Mouse (Mus musculus) brain, embryonic 18.5 days (tissue): ENCODE data around the gene Cdh4.

ENCODE experiments used
- DNase-seq: peaks from one replicate; pipeline ENCODE4 v3.0.0-alpha.2; 2012; ENCODE audit warnings: low read depth, low spot score

The Cdh4 gene

GRCm38 (mm10) chr2:179857086-179857485 is 414.9 kb downstream of the Cdh4 start:
- no peak for DNase-seq

GRCm38 (mm10) chr2:179862676-179863075 is 420.4 kb downstream of the Cdh4 start:
- no peak for DNase-seq

- DNase-seq: no peak
Observed at GRCm38 (mm10) chr2:179863266-179863665, 421.0 kb downstream of the Cdh4 start.

GRCm38 (mm10) chr2:179865097-179865496 is 422.9 kb downstream of the Cdh4 start:
- DNase-seq: no peak

- DNase-seq: no peak
Observed at GRCm38 (mm10) chr2:179867669-179868068, 425.4 kb downstream of the Cdh4 start.

- no peak for DNase-seq
Observed at GRCm38 (mm10) chr2:179869871-179870270, 427.6 kb downstream of the Cdh4 start.

GRCm38 (mm10) chr2:179872724-179873123 is 430.5 kb downstream of the Cdh4 start:
- peak; percentile 37 for DNase-seq

- DNase-seq: no peak
Observed at GRCm38 (mm10) chr2:179873315-179873714, 431.1 kb downstream of the Cdh4 start.

- peak; percentile 66 for DNase-seq
Observed at GRCm38 (mm10) chr2:179875147-179875546, 432.9 kb downstream of the Cdh4 start.

GRCm38 (mm10) chr2:179877551-179878215 is 435.5 kb downstream of the Cdh4 start:
- no peak for DNase-seq

- DNase-seq: no peak
Observed at GRCm38 (mm10) chr2:179884561-179884960, 442.3 kb downstream of the Cdh4 start.

GRCm38 (mm10) chr2:179891048-179891447 is 448.8 kb downstream of the Cdh4 start:
- no peak for DNase-seq

GRCm38 (mm10) chr2:179896949-179897348 is 454.7 kb downstream of the Cdh4 start:
- no peak for DNase-seq

GRCm38 (mm10) chr2:179912911-179913310 is 470.7 kb downstream of the Cdh4 start:
- no peak for DNase-seq

GRCm38 (mm10) chr2:179913349-179913748 is 471.1 kb downstream of the Cdh4 start:
- DNase-seq: no peak

GRCm38 (mm10) chr2:179914246-179914645 is 472.0 kb downstream of the Cdh4 start:
- no peak for DNase-seq

- peak; percentile 28 for DNase-seq
Observed at GRCm38 (mm10) chr2:179916877-179917673, 474.8 kb downstream of the Cdh4 start.

- no peak for DNase-seq
Observed at GRCm38 (mm10) chr2:179920042-179920441, 477.8 kb downstream of the Cdh4 start.

- DNase-seq: no peak
Observed at GRCm38 (mm10) chr2:179921021-179921653, 478.9 kb downstream of the Cdh4 start.

- DNase-seq: no peak
Observed at GRCm38 (mm10) chr2:179924038-179924437, 481.8 kb downstream of the Cdh4 start.

- DNase-seq: no peak
Observed at GRCm38 (mm10) chr2:179929166-179929565, 486.9 kb downstream of the Cdh4 start.

GRCm38 (mm10) chr2:179931741-179932140 is 489.5 kb downstream of the Cdh4 start:
- no peak for DNase-seq

- DNase-seq: no peak
Observed at GRCm38 (mm10) chr2:179934165-179934564, 491.9 kb downstream of the Cdh4 start.
